Mouse (Mus musculus) lung, postnatal 0 days (tissue): ENCODE results near the gene Omp. TPM values are rescaled to one million over a fixed set of nuclear protein-coding genes. Genes with fewer than 3 reads are reported as not detected.
A peak's percentile ranks its signal among the peaks of the same experiment; 100 is the strongest.

Source experiments
- ATAC-seq: fragments of 200-750 bp; cut with Nextera tagmentation; 2 replicates; pipeline ENCODE4 v1.8.0; 2017; ENCODE audit warnings: moderate library complexity
- DNase-seq: peaks from one replicate; pipeline ENCODE4 v3.0.0-alpha.2; 2016; ENCODE audit warnings: low spot score
- H3K27ac ChIP-seq: fragments of 300-500 bp; sonication (generic); 2 replicates; pipeline ENCODE4 v1.5.1; 2014; ENCODE audit warnings: antibody characterized with exemption, mild to moderate bottlenecking, low read length, mixed read lengths
- H3K27me3 ChIP-seq: fragments of 300-500 bp; sonication (generic); replicated peaks from 2 replicates; pipeline ENCODE4 v1.6.1; 2014; ENCODE audit warnings: low read length, mixed read lengths; ENCODE audit not compliant: insufficient read depth
- H3K36me3 ChIP-seq: fragments of 300-500 bp; sonication (generic); 2 replicates; pipeline ENCODE4 v1.6.1; 2014; ENCODE audit warnings: low read length, mixed read lengths; ENCODE audit not compliant: insufficient read depth
- H3K4me1 ChIP-seq: fragments of 300-500 bp; sonication (generic); 2 replicates; pipeline ENCODE4 v1.6.1; 2014; ENCODE audit warnings: antibody characterized with exemption, low read depth, low read length, mixed read lengths; ENCODE audit not compliant: insufficient read depth
- H3K4me2 ChIP-seq: fragments of 300-500 bp; sonication (generic); replicated peaks from 2 replicates; pipeline ENCODE4 v1.6.1; 2014; ENCODE audit warnings: low read depth, mild to moderate bottlenecking, low read length, moderate library complexity, mixed read lengths
- H3K4me3 ChIP-seq: fragments of 300-500 bp; sonication (generic); 2 replicates; pipeline ENCODE4 v1.5.1; 2014; ENCODE audit warnings: low read depth, low read length
- H3K9ac ChIP-seq: fragments of 300-500 bp; sonication (generic); replicated peaks from 2 replicates; pipeline ENCODE4 v1.6.1; 2014; ENCODE audit warnings: low read depth, mild to moderate bottlenecking
- H3K9me3 ChIP-seq: fragments of 300-500 bp; sonication (generic); 2 replicates; pipeline ENCODE4 v1.6.1; 2016; ENCODE audit warnings: low read length, mixed read lengths
- CTCF ChIP-seq: IDR thresholded peaks from 2 replicates; pipeline ENCODE4 v1.5.1; 2016; ENCODE audit warnings: antibody characterized with exemption, mild to moderate bottlenecking
- EP300 ChIP-seq: IDR thresholded peaks from 2 replicates; pipeline ENCODE4 v1.6.1; 2016; ENCODE audit warnings: antibody characterized with exemption, mild to moderate bottlenecking, control low read depth
- WGBS: fragments of 180-500 bp; shearing (Covaris S2); extraction: QIAGEN DNeasy Blood & Tissue Kit; methylation state at CpG from one replicate; pipeline ENCODE4 v1.1.7; 2014; 5-methylcytosine and 5-hydroxymethylcytosine counted together
- polyA plus RNA-seq: library from polyadenylated mRNA; unstranded; fragments of >200 nt; fragmentation: Nextera tagmentation; extraction: Ambion mirVana; gene quantifications from 2 replicates; pipeline ENCODE4 v1.2.1, GENCODE M21; 2015

The Omp gene
- polyA plus RNA-seq, 1 experiment from 2014 or later, result 0.14 TPM

DNA sequence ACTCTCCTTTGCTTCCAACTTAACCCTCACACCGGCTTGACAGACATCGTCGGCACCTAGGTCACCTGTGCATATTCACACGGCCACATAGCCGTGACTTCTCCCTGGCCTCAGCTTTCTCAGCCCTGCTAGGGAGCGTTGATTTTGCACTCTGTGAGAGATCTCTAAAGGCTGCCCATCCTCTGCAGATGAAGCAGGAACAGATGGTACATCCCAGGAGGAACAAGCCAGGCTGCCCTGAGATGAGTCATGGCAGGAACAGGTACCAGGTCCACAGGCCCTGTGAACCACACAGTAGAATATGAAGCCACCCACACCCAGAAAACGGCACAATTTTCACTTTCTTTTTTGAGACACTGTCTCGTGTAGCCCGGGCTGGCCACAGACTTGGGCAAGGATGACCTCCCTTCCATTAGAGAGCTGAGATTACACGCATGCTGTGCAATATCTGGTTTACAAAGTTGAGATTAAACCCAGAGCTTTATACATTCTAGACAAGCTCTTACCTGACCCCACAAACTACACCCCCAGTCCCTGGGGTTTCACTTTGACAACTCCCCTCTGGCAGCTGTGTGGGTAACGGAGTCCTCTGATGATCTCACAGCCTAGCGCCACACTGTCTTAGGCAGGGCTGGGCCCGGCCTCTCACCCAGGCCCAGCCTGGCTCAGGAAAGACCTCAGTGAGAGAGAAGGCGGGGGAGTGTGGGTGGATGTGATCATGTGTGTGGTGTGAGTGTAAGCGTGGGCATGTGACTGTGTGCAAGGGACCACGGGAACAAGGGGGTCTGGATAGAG lies 36.5 kb downstream of the Omp start:
- no peak overlapping the region for H3K9ac ChIP-seq
- no peaks in the 10 kb centered on the region for H3K36me3 ChIP-seq
- H3K4me3 ChIP-seq, result no peak overlapping the region
- ATAC-seq (no peak), DNase-seq (no peak)
- H3K4me1 ChIP-seq, result no peaks in the 10 kb centered on the region
- H3K27me3 ChIP-seq, result peaks cover 6% of the 10 kb centered on the region; the same call in 1 of the 2 replicates
- no peak overlapping the region for H3K4me2 ChIP-seq
- H3K9me3 ChIP-seq, result no peaks in the 10 kb centered on the region
- WGBS, result 78% methylated on average over 16 of the region's 16 CpGs
- H3K27ac ChIP-seq, result no peak overlapping the region
- TF ChIP-seq EP300 (no peak), CTCF (no peak)

DNA sequence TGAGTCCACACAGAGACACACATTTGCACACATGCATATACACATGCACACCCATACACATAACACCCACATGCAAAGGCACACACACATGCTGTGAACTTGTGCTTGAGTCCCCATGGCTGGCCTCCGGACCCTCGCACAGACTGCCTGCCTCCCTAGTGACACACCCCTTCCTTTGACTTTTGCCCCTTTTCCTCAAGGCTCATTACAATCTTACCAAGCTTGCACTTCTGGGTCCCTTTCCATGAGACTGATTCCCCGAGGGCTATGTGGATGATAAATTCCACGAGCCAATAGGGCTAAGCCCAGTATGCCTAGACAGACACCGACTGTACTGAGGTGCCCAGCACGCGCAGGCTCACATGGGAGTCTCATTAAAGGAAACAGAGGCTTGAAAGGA lies 39.0 kb downstream of the Omp start:
- peaks cover 1% of the 10 kb centered on the region; the same call in 1 of the 2 replicates for H3K27me3 ChIP-seq
- H3K4me2 ChIP-seq, result no peak overlapping the region
- no peak overlapping the region for H3K27ac ChIP-seq
- H3K9ac ChIP-seq, result no peak overlapping the region
- H3K4me1 ChIP-seq, result no peaks in the 10 kb centered on the region
- TF ChIP-seq EP300 (no peak), CTCF (no peak)
- ATAC-seq (no peak), DNase-seq (no peak)
- 80% methylated on average over 7 of the region's 7 CpGs for WGBS
- no peaks in the 10 kb centered on the region for H3K9me3 ChIP-seq
- no peak overlapping the region for H3K4me3 ChIP-seq
- no peaks in the 10 kb centered on the region for H3K36me3 ChIP-seq

DNA sequence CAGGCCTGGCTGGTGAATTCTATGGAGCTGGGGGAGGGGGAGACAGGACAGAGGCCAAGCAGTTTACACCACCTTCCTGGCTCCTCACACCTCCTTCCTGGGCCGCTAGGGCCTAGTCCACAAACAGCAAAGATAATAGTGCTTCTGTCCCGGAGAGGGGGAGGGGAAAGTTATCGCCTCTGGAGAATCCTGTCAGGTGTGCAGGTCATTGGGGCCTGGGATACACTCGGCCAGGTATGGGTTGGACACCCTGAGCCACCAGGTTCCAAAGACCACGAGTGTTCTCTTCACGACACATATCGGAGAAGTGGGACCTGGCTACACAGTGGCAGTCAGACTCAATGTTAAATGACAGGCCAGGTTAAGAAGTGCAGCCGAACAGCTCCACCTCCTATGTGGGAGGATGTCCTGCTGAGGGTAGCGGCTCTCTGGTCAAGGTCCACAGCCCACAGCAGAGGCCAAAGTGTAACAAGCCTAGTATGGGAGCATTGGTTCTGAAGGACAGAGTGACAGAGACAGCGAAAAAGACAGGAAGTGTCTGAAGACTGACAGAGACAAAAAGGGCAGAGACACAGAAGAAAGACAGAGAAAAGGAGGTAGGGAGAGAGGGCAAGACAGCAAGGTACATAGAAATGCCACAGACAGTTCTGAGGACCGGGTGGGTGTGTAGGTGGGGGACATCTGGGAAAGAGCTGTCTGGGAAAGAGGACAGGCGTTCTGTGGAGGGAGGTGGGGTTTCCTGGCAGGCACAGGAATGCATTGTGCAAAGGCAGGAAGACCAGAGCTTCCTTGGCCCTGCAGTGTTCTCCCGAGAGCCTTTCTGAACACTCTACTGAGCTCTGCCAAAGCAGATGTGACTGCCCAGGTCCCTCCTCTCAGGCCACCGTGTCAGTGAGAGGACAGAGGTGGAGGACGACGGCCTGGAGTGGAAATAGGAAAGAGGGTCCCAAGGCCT lies 40.5 kb downstream of the Omp start:
- peak overlapping the region; percentile 54 for H3K27ac ChIP-seq
- no peaks in the 10 kb centered on the region for H3K36me3 ChIP-seq
- 0 out of 2 replicates have a peak overlapping the region, but pooled peaks have one; percentile 19 for H3K9ac ChIP-seq
- no peak overlapping the region for H3K4me3 ChIP-seq
- no peak overlapping the region for H3K4me2 ChIP-seq
- no peaks in the 10 kb centered on the region for H3K27me3 ChIP-seq
- peak; percentile 57 for DNase-seq
- H3K4me1 ChIP-seq, result no peaks in the 10 kb centered on the region
- no peaks in the 10 kb centered on the region for H3K9me3 ChIP-seq
- TF ChIP-seq CTCF, result no peak
- 0 out of 2 replicates have a peak, but pooled peaks have one; percentile 21 for TF ChIP-seq EP300
- peak; percentile 72 for ATAC-seq
- 48% methylated on average over 16 of the region's 16 CpGs for WGBS

DNA sequence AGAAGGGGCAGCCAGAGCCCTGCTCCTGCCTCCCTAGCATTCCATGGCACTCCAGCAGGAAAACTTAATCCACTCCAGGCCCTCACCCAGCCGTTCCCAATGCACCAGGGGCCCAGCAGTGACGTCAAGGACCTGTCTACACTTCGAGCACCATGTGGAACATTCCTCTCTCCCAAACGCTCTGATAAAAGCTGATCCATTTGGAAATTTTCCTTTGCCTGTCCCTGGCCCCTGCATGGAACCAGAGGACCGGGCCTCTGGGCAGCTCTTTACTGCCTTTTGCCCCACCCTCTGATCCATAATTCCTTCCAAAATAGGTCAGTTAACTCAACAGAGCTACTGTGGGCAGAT lies 41.4 kb downstream of the Omp start:
- TF ChIP-seq CTCF (no peak), EP300 (no peak)
- H3K9me3 ChIP-seq, result no peaks in the 10 kb centered on the region
- no peak overlapping the region for H3K9ac ChIP-seq
- no peaks in the 10 kb centered on the region for H3K27me3 ChIP-seq
- no peak overlapping the region; the same call in 1 of the 2 replicates for H3K27ac ChIP-seq
- H3K4me3 ChIP-seq, result no peak overlapping the region
- DNase-seq (peak; percentile 31), ATAC-seq (peak; percentile 39)
- no peaks in the 10 kb centered on the region for H3K36me3 ChIP-seq
- H3K4me2 ChIP-seq, result no peak overlapping the region
- WGBS, result 70% methylated on average over 5 of the region's 5 CpGs
- no peaks in the 10 kb centered on the region for H3K4me1 ChIP-seq

DNA sequence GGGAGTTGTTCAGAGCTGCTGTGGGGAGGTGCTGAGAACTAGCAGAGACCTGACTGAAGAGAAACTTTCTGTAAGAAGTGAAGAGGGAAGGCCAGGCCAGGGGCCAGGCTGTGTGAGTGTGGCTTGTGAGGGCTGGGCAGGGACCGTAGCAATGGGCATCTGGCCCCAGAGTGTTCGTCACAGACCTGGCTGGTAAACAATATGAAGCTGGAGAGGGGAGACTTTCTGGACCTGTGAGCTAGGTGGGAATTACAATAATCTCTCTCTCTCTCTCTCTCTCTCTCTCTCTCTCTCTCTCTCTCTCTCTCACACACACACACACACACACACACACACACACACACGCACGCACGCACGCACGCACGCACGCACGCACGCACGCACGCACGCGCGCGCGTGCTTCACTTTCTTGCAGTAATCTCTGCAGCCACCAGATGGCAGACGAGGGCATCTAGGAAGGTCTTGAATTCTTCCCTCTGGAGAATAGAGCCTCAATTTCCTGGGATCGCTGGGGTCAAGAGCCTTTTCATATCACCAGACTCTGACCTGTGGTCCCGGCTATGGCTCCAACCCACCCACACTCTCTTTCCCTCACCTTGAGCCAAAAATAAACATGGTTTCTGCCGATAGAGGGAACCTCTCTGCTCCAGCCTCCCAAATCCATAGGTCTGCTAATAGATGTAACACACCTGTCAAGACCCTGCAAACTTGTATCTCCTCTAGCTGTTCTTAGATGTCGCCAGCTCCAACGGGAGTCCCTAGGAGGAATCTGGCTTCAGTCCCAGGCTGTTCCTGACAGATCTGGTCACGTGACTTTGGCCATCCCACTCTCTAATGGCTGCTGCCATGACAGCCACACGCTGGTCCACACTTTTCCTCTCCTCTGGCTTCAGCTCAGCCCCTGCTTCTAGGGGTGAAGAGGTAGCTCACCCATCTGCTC lies 42.0 kb downstream of the Omp start:
- no peaks in the 10 kb centered on the region for H3K36me3 ChIP-seq
- DNase-seq (peak; percentile 84), ATAC-seq (peak; percentile 57)
- H3K27ac ChIP-seq, result no peak overlapping the region
- H3K4me2 ChIP-seq, result peak overlapping the region; percentile 36
- peak; percentile 81 for TF ChIP-seq CTCF
- TF ChIP-seq EP300, result no peak
- peak overlapping the region; percentile 18 for H3K4me3 ChIP-seq
- no peaks in the 10 kb centered on the region for H3K27me3 ChIP-seq
- H3K9ac ChIP-seq, result 0 out of 2 replicates have a peak overlapping the region, but pooled peaks have one; percentile 1
- WGBS, result 25% methylated on average over 10 of the region's 26 CpGs
- H3K9me3 ChIP-seq, result no peaks in the 10 kb centered on the region
- no peaks in the 10 kb centered on the region for H3K4me1 ChIP-seq
